Mouse (Mus musculus) cerebellum, adult 2 months (tissue): ENCODE results near the gene Tmem156.

Source experiments
- CTCF ChIP-seq: fragments of 200-500 bp; IDR thresholded peaks from 2 replicates; pipeline ENCODE4 v1.5.1; 2011; ENCODE audit warnings: low read depth, mild to moderate bottlenecking, control low read depth, low read length, moderate library complexity, borderline replicate concordance; ENCODE audit not compliant: insufficient read depth
- POLR2A ChIP-seq: fragments of 200-500 bp; IDR thresholded peaks from 2 replicates; pipeline ENCODE4 v1.6.1; 2011; ENCODE audit warnings: low read length, control low read depth, borderline replicate concordance; ENCODE audit not compliant: insufficient read depth

DNA sequence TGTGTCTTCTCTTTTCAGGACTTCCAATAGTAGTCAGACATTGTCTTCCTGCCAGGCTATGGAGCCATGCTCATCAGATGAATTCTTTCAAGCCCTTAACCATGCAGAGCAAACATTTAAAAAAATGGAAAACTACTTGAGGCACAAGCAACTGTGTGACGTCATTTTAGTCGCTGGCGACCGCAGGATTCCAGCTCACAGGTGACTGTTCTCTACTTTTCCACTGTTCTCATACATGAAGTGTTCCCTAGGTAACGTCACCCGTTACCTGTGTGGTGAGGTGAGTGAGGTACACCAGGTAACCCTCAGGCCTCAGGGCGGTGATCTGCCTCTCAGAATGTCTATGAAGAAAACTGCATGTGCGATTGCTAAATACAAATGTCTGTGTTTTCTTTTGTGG lies 49.3 kb upstream of the Tmem156 start:
- TF ChIP-seq CTCF (no peak), POLR2A (no peak)
